ENCODE assay signal across 8 mouse cellular contexts in genomic region chr9:107645577-107645976, GRCm38 (mm10). TPM values are rescaled to one million over a fixed set of nuclear protein-coding genes. Genes with fewer than 3 reads are reported as not detected.
DNase-seq lines count a peak whose midpoint lies in the region; ATAC-seq and TF ChIP-seq lines count a peak whose summit lies in the region.

No protein-coding gene starts in this region.

- H3K4me2 ChIP-seq in forebrain, embryonic 16.5 days (ENCODE audit: low read length): no peak overlapping the region
- no peak overlapping the region for H3K4me2 ChIP-seq in hindbrain, embryonic 16.5 days (ENCODE audit: low read length)
- 0 out of 2 replicates have a peak overlapping the region, but pooled peaks have one; percentile 15 for H3K4me2 ChIP-seq in limb, embryonic 11.5 days (ENCODE audit: low read depth, severe bottlenecking)
- H3K4me2 ChIP-seq in midbrain, embryonic 13.5 days (replicated peaks): no peak overlapping the region

- no peaks in the 10 kb centered on the region for H3K36me3 ChIP-seq in forebrain, embryonic 16.5 days (ENCODE audit: control insufficient read depth, insufficient read depth)
- H3K36me3 ChIP-seq in hindbrain, embryonic 16.5 days (ENCODE audit: control insufficient read depth, insufficient read depth, low read length): no peaks in the 10 kb centered on the region
- no peaks in the 10 kb centered on the region for H3K36me3 ChIP-seq in limb, embryonic 11.5 days (ENCODE audit: control insufficient read depth, insufficient read depth, low read length)
- H3K36me3 ChIP-seq in midbrain, embryonic 13.5 days: no peaks in the 10 kb centered on the region
- H3K36me3 ChIP-seq in spleen, adult 2 months (ENCODE audit: control insufficient read depth, insufficient read depth, low read length): no peaks in the 10 kb centered on the region

- H3K4me3 ChIP-seq in left cerebral cortex, adult 2 months: no peak overlapping the region
- no peak overlapping the region for H3K4me3 ChIP-seq in cerebellum, adult 2 months (replicated peaks; ENCODE audit: insufficient read depth, low read depth, low read length)
- no peak overlapping the region for H3K4me3 ChIP-seq in forebrain, embryonic 16.5 days (replicated peaks; ENCODE audit: low read length)
- no peak overlapping the region for H3K4me3 ChIP-seq in hindbrain, embryonic 16.5 days (ENCODE audit: low read length)
- no peak overlapping the region for H3K4me3 ChIP-seq in limb, embryonic 11.5 days (ENCODE audit: low read depth, low read length)
- no peak overlapping the region for H3K4me3 ChIP-seq in midbrain, embryonic 13.5 days (replicated peaks)
- no peak overlapping the region for H3K4me3 ChIP-seq in spleen, adult 2 months (ENCODE audit: extremely low read depth, insufficient read depth, insufficient read length)

- no peaks in the 10 kb centered on the region for H3K9me3 ChIP-seq in forebrain, embryonic 16.5 days (ENCODE audit: control insufficient read depth, low read length)
- H3K9me3 ChIP-seq in hindbrain, embryonic 16.5 days (ENCODE audit: control insufficient read depth, low read length): no peaks in the 10 kb centered on the region
- no peaks in the 10 kb centered on the region for H3K9me3 ChIP-seq in limb, embryonic 11.5 days (ENCODE audit: control insufficient read depth, low read length)
- no peaks in the 10 kb centered on the region for H3K9me3 ChIP-seq in midbrain, embryonic 13.5 days

- no peak for TF ChIP-seq POLR2A in cerebellum, adult 2 months (IDR thresholded peaks at IDR 0.05; ENCODE audit: borderline replicate concordance, insufficient read depth, low read length)
- TF ChIP-seq POLR2A in spleen, adult 2 months (IDR thresholded peaks at IDR 0.05; ENCODE audit: low read depth, low read length): no peak

- H3K27me3 ChIP-seq in cerebellum, adult 2 months (ENCODE audit: control insufficient read depth, insufficient read depth, low read length): no peaks in the 10 kb centered on the region
- no peaks in the 10 kb centered on the region for H3K27me3 ChIP-seq in forebrain, embryonic 16.5 days (replicated peaks; ENCODE audit: control insufficient read depth, insufficient read depth, low read length)
- no peaks in the 10 kb centered on the region for H3K27me3 ChIP-seq in hindbrain, embryonic 16.5 days (replicated peaks; ENCODE audit: control insufficient read depth, insufficient read depth, low read length)
- H3K27me3 ChIP-seq in limb, embryonic 11.5 days (ENCODE audit: control insufficient read depth, insufficient read depth, low read length): no peaks in the 10 kb centered on the region
- no peaks in the 10 kb centered on the region for H3K27me3 ChIP-seq in midbrain, embryonic 13.5 days
- no peaks in the 10 kb centered on the region for H3K27me3 ChIP-seq in spleen, adult 2 months (ENCODE audit: control insufficient read depth, insufficient read depth, low read length)

- H3K4me1 ChIP-seq in cerebellum, adult 2 months (ENCODE audit: control insufficient read depth, insufficient read depth, low read length): no peaks in the 10 kb centered on the region
- peaks cover 16% of the 10 kb centered on the region for H3K4me1 ChIP-seq in forebrain, embryonic 16.5 days (replicated peaks; ENCODE audit: control insufficient read depth, insufficient read depth, low read length)
- peaks cover 7% of the 10 kb centered on the region for H3K4me1 ChIP-seq in hindbrain, embryonic 16.5 days (ENCODE audit: control insufficient read depth, insufficient read depth, low read depth, low read length)
- H3K4me1 ChIP-seq in limb, embryonic 11.5 days (ENCODE audit: control insufficient read depth, insufficient read depth, low read length): peaks cover 10% of the 10 kb centered on the region; the same call in 1 of the 2 replicates
- H3K4me1 ChIP-seq in midbrain, embryonic 13.5 days (replicated peaks): peaks cover 39% of the 10 kb centered on the region
- H3K4me1 ChIP-seq in spleen, adult 2 months (ENCODE audit: control insufficient read depth, insufficient read depth, insufficient read length): peaks cover 11% of the 10 kb centered on the region; the same call in 1 of the 2 replicates

- peak; percentile 96 for TF ChIP-seq CTCF in left cerebral cortex, adult 2 months (IDR thresholded peaks at IDR 0.05)
- TF ChIP-seq CTCF in cerebellum, adult 2 months (IDR thresholded peaks at IDR 0.05; ENCODE audit: borderline replicate concordance, insufficient read depth, low read depth, low read length): peak; percentile 87
- peak; percentile 97 for TF ChIP-seq CTCF in spleen, adult 2 months (IDR thresholded peaks at IDR 0.05; ENCODE audit: extremely low read depth, insufficient read depth, insufficient read length, insufficient replicate concordance)

- H3K9ac ChIP-seq in forebrain, embryonic 16.5 days (replicated peaks; ENCODE audit: low read depth, low read length): no peak overlapping the region
- peak overlapping the region; percentile 9; the same call in 1 of the 2 replicates for H3K9ac ChIP-seq in hindbrain, embryonic 16.5 days (ENCODE audit: low read depth, low read length)
- no peak overlapping the region; the same call in 1 of the 2 replicates for H3K9ac ChIP-seq in limb, embryonic 11.5 days (ENCODE audit: low read length)
- H3K9ac ChIP-seq in midbrain, embryonic 13.5 days (replicated peaks): no peak overlapping the region

- intact Hi-C loops in left cerebral cortex, adult 2 months (cut with DNase I): loop anchor here (1.0 kb wide), 2 partner anchors 31 to 93 kb away; no protein-coding TSS in a partner anchor

- DNase-seq in left cerebral cortex, adult 2 months (ENCODE audit: extremely low spot score in 1 of 2, low spot score in 2 of 2): peak; percentile 77
- DNase-seq in left cerebral cortex, adult 8-10 months (ENCODE audit: low spot score in 2 of 2): no peak
- DNase-seq in cerebellum, adult 2 months: peak; percentile 69 to 78
- peak; percentile 93 for DNase-seq in limb, embryonic 11.5 days (ENCODE audit: low spot score)
- peak; percentile 64 to 70 for DNase-seq in spleen, adult 2 months (ENCODE audit: low read depth in 1 of 2, low spot score in 2 of 2)

- peak; percentile 76 for ATAC-seq in forebrain, embryonic 16.5 days
- peak; percentile 73; the same call in 1 of the 2 replicates for ATAC-seq in hindbrain, embryonic 16.5 days
- no peak for ATAC-seq in limb, embryonic 11.5 days (ENCODE audit: insufficient number of reproducible peaks, low FRiP score, low TSS enrichment, low read depth)
- ATAC-seq in midbrain, embryonic 13.5 days: peak; percentile 81

- 19% methylated on average over 5 of the region's 5 CpGs for WGBS in cerebellum, adult 2 months
- 9% methylated on average over 5 of the region's 5 CpGs for WGBS in forebrain, embryonic 16.5 days
- 13% methylated on average over 5 of the region's 5 CpGs for WGBS in hindbrain, embryonic 16.5 days
- 14% methylated on average over 5 of the region's 5 CpGs for WGBS in limb, embryonic 11.5 days
- 10% methylated on average over 5 of the region's 5 CpGs for WGBS in midbrain, embryonic 13.5 days
- WGBS in spleen, adult 2 months: 19% methylated on average over 5 of the region's 5 CpGs

- no peak overlapping the region for H3K27ac ChIP-seq in left cerebral cortex, adult 2 months
- no peak overlapping the region for H3K27ac ChIP-seq in cerebellum, adult 2 months (ENCODE audit: insufficient read depth, low read length)
- H3K27ac ChIP-seq in forebrain, embryonic 16.5 days (ENCODE audit: low read length): no peak overlapping the region
- H3K27ac ChIP-seq in hindbrain, embryonic 16.5 days (ENCODE audit: low read depth, low read length): no peak overlapping the region
- H3K27ac ChIP-seq in limb, embryonic 11.5 days (replicated peaks; ENCODE audit: low read depth, low read length): no peak overlapping the region
- no peak overlapping the region for H3K27ac ChIP-seq in midbrain, embryonic 13.5 days
- no peak overlapping the region for H3K27ac ChIP-seq in spleen, adult 2 months (ENCODE audit: insufficient read depth, low read length)

RNA-seq across cellular contexts. Expression of gene Gnai2, which starts 10.4 kb away (rescaled TPM):
- 100 to 1,000 TPM; 201 to 213 TPM for total RNA-seq in left cerebral cortex, adult 2 months (2021)
- 100 to 1,000 TPM; 239 to 252 (median 247) TPM for total RNA-seq in left cerebral cortex, adult 8-10 months (2022)
- polyA plus RNA-seq in cerebellum, adult 2 months (2012; rRNA removed): 273 and 301 TPM in 2 replicates
- polyA plus RNA-seq in forebrain, embryonic 16.5 days (2015; fragmentation: Nextera tagmentation; extraction: Ambion mirVana): 299 and 316 TPM in 2 replicates
- 302 and 317 TPM in 2 replicates for polyA plus RNA-seq in hindbrain, embryonic 16.5 days (2015; fragmentation: Nextera tagmentation; extraction: Ambion mirVana)
- polyA plus RNA-seq in limb, embryonic 11.5 days (2014; fragmentation: Nextera tagmentation; extraction: Ambion mirVana): 336 and 358 TPM in 2 replicates
- polyA plus RNA-seq in midbrain, embryonic 13.5 days (2015; fragmentation: Nextera tagmentation; extraction: Ambion mirVana): 399 and 416 TPM in 2 replicates
- polyA plus RNA-seq in spleen, adult 2 months (2012; rRNA removed): 752 and 1,030 TPM in 2 replicates

RNA-seq across cellular contexts. Expression of gene Slc38a3, which starts 23.8 kb away (rescaled TPM):
- 10 to 100 TPM; 74.7 to 76.2 TPM for total RNA-seq in left cerebral cortex, adult 2 months (2021)
- 10 to 100 TPM; 82.5 to 94.5 (median 86.9) TPM for total RNA-seq in left cerebral cortex, adult 8-10 months (2022)
- polyA plus RNA-seq in cerebellum, adult 2 months (2012; rRNA removed): 145 and 152 TPM in 2 replicates
- polyA plus RNA-seq in forebrain, embryonic 16.5 days (2015; fragmentation: Nextera tagmentation; extraction: Ambion mirVana): 30.4 and 32.6 TPM in 2 replicates
- 53.2 and 55.0 TPM in 2 replicates for polyA plus RNA-seq in hindbrain, embryonic 16.5 days (2015; fragmentation: Nextera tagmentation; extraction: Ambion mirVana)
- polyA plus RNA-seq in limb, embryonic 11.5 days (2014; fragmentation: Nextera tagmentation; extraction: Ambion mirVana): 3.4 and 4.1 TPM in 2 replicates
- 18.7 and 22.0 TPM in 2 replicates for polyA plus RNA-seq in midbrain, embryonic 13.5 days (2015; fragmentation: Nextera tagmentation; extraction: Ambion mirVana)
- 10.6 and 13.9 TPM in 2 replicates for polyA plus RNA-seq in spleen, adult 2 months (2012; rRNA removed)

RNA-seq across cellular contexts. Expression of gene Gnat1, which starts 33.9 kb away (rescaled TPM):
- under 1 TPM in 1 of 2 experiments, not detected in 1; 0.18 TPM for total RNA-seq in left cerebral cortex, adult 2 months (2021)
- total RNA-seq in left cerebral cortex, adult 8-10 months (2022): 1 to 10 TPM in 1 of 4 experiments, under 1 TPM in 3; 0.32 to 1.0 (median 0.62) TPM
- polyA plus RNA-seq in cerebellum, adult 2 months (2012; rRNA removed): 0.15 and 0.36 TPM in 2 replicates
- polyA plus RNA-seq in forebrain, embryonic 16.5 days (2015; fragmentation: Nextera tagmentation; extraction: Ambion mirVana): 1.2 and 1.4 TPM in 2 replicates
- 1.3 and 2.7 TPM in 2 replicates for polyA plus RNA-seq in hindbrain, embryonic 16.5 days (2015; fragmentation: Nextera tagmentation; extraction: Ambion mirVana)
- 1.7 and 1.8 TPM in 2 replicates for polyA plus RNA-seq in limb, embryonic 11.5 days (2014; fragmentation: Nextera tagmentation; extraction: Ambion mirVana)
- 2.4 and 2.7 TPM in 2 replicates for polyA plus RNA-seq in midbrain, embryonic 13.5 days (2015; fragmentation: Nextera tagmentation; extraction: Ambion mirVana)
- not detected in 2 replicates for polyA plus RNA-seq in spleen, adult 2 months (2012; rRNA removed)

RNA-seq across cellular contexts. Expression of gene Sema3b, which starts 36.5 kb away (rescaled TPM):
- total RNA-seq in left cerebral cortex, adult 2 months (2021): 1 to 10 TPM; 3.3 to 4.1 TPM
- 1 to 10 TPM; 5.1 to 5.9 (median 5.3) TPM for total RNA-seq in left cerebral cortex, adult 8-10 months (2022)
- polyA plus RNA-seq in cerebellum, adult 2 months (2012; rRNA removed): 3.9 and 6.4 TPM in 2 replicates
- 2.3 and 3.0 TPM in 2 replicates for polyA plus RNA-seq in forebrain, embryonic 16.5 days (2015; fragmentation: Nextera tagmentation; extraction: Ambion mirVana)
- 5.6 and 7.0 TPM in 2 replicates for polyA plus RNA-seq in hindbrain, embryonic 16.5 days (2015; fragmentation: Nextera tagmentation; extraction: Ambion mirVana)
- polyA plus RNA-seq in limb, embryonic 11.5 days (2014; fragmentation: Nextera tagmentation; extraction: Ambion mirVana): 3.4 and 3.7 TPM in 2 replicates
- 2.3 and 2.7 TPM in 2 replicates for polyA plus RNA-seq in midbrain, embryonic 13.5 days (2015; fragmentation: Nextera tagmentation; extraction: Ambion mirVana)
- 3.3 TPM in 2 replicates for polyA plus RNA-seq in spleen, adult 2 months (2012; rRNA removed)

RNA-seq across cellular contexts. Expression of gene Ifrd2, which starts 58.1 kb away (rescaled TPM):
- 10 to 100 TPM; 10.5 to 10.9 TPM for total RNA-seq in left cerebral cortex, adult 2 months (2021)
- total RNA-seq in left cerebral cortex, adult 8-10 months (2022): 10 to 100 TPM; 11.3 to 15.5 (median 15.3) TPM
- polyA plus RNA-seq in cerebellum, adult 2 months (2012; rRNA removed): 20.2 and 23.4 TPM in 2 replicates
- 14.4 and 16.8 TPM in 2 replicates for polyA plus RNA-seq in forebrain, embryonic 16.5 days (2015; fragmentation: Nextera tagmentation; extraction: Ambion mirVana)
- polyA plus RNA-seq in hindbrain, embryonic 16.5 days (2015; fragmentation: Nextera tagmentation; extraction: Ambion mirVana): 13.5 and 16.9 TPM in 2 replicates
- 47.6 and 49.0 TPM in 2 replicates for polyA plus RNA-seq in limb, embryonic 11.5 days (2014; fragmentation: Nextera tagmentation; extraction: Ambion mirVana)
- 13.5 and 14.7 TPM in 2 replicates for polyA plus RNA-seq in midbrain, embryonic 13.5 days (2015; fragmentation: Nextera tagmentation; extraction: Ambion mirVana)
- 71.2 and 78.3 TPM in 2 replicates for polyA plus RNA-seq in spleen, adult 2 months (2012; rRNA removed)

Comparison
In these comparisons a context has a peak if more than half of its experiments do, and no peak if none do; other contexts are left out.
1. DNase-seq: peak in left cerebral cortex, adult 2 months (2 of 2), cerebellum, adult 2 months (2 of 2), limb, embryonic 11.5 days (single experiment) and spleen, adult 2 months (2 of 2); none in left cerebral cortex, adult 8-10 months (0 of 2).
2. Peak in every context shown above with its lines, with median percentiles within 50 percentile points of each other: CTCF ChIP-seq.